Mouse (Mus musculus) olfactory bulb, adult 2 months (tissue): ENCODE data around the gene Phc2.

ENCODE experiments used
- CTCF ChIP-seq: fragments of 200-500 bp; IDR thresholded peaks from 2 replicates; pipeline ENCODE4 v1.5.1; 2012; ENCODE audit warnings: low read depth, mild to moderate bottlenecking, low read length, moderate library complexity; ENCODE audit not compliant: insufficient read depth
- POLR2A ChIP-seq: fragments of 200-500 bp; IDR thresholded peaks from 2 replicates; pipeline ENCODE4 v1.6.1; 2012; ENCODE audit warnings: mild to moderate bottlenecking, low read depth, low read length, moderate library complexity; ENCODE audit not compliant: insufficient read depth

DNA sequence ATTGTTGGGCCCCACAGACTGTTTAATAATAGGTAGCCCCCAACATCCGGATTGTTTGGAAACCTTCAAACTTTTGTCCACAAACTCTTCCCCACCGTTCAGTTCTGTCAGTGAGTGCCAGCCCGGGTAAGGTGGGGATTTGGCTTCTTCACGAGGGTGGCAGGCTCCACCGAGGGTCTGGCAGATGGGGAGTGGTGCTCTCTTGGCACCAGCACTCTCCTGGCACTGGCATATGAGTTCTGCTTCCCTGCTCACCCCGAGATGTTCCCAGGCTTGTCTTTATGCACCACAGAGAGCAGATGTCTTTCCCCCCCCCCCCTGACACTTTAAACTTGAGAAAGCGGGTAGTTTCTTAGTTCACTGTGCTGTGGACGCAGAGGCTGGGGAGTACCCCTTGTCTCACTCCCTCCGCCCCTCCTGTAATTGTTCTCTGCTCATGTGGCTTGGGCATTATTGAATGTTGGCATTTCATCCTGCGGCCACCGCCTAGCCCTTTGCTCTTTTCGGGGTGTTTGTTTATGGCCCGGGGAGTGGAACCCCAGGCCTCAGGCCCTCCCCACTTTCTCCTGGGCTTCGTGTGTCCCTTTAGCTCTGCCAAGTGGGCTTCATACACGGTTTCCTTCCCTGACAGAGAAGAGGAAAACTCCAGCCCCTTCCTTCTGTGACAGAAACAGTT is 74.7 kb downstream of the Phc2 start:
- no peak for TF ChIP-seq CTCF
- TF ChIP-seq POLR2A: no peak
